Mouse (Mus musculus): ENCODE data around the gene Tm6sf2. TPM values are rescaled to one million over a fixed set of nuclear protein-coding genes. Genes with fewer than 3 reads are reported as not detected.
A peak's percentile ranks its signal among the peaks of the same experiment; 100 is the strongest.
"Not testable (repeated sequence)": the region's sequence is repeated elsewhere in the genome, so short reads cannot be mapped to it uniquely, and the experiment has no call there.

Gene Tm6sf2
- polyA plus RNA-seq (2016; fragmentation: Nextera tagmentation; extraction: Ambion mirVana), result 0.68 and 0.74 TPM in 2 replicates

GRCm38 (mm10) chr8:70072441-70073069 is at the start of gene Tm6sf2:
Tm6sf2 (plus strand) TSS chr8:70072924.
- Histone ChIP-seq H3K27ac (no peak within 1 kb of the TSS), H3K9ac (peak within 1 kb of the TSS; percentile 51)
- 7% methylated on average over 25 of the region's 27 CpGs for WGBS (ENCODE audit: insufficient replicate concordance)

GRCm38 (mm10) chr8:70023596-70023995 is 49.1 kb upstream of the Tm6sf2 start:
- H3K4me1 ChIP-seq, result no peaks in the 10 kb centered on the region
- peaks cover 100% of the 10 kb centered on the region for H3K36me3 ChIP-seq
- ATAC-seq, result peak; percentile 44; the same call in 1 of the 2 replicates
- no peak overlapping the region for H3K4me3 ChIP-seq
- H3K4me2 ChIP-seq, result no peak overlapping the region
- no peak overlapping the region for H3K27ac ChIP-seq
- H3K27me3 ChIP-seq (replicated peaks), result no peaks in the 10 kb centered on the region
- 76% methylated on average over 8 of the region's 8 CpGs for WGBS (ENCODE audit: insufficient replicate concordance)
- no peak overlapping the region for H3K9ac ChIP-seq
- no peaks in the 10 kb centered on the region for H3K9me3 ChIP-seq (replicated peaks)

More at GRCm38 (mm10) chr8:70072441-70073069, at the start of gene Tm6sf2:
- ATAC-seq, result peak; percentile 79
- Histone ChIP-seq H3K4me3 (peak within 1 kb of the TSS; percentile 40), H3K27me3 (replicated peaks) (0 out of 2 replicates have a peak, but pooled peaks cover 9% of the 10 kb centered on the region), H3K9me3 (replicated peaks) (no peaks in the 10 kb centered on the region), H3K36me3 (peaks cover 47% of the 10 kb centered on the region), H3K4me1 (peaks cover 19% of the 10 kb centered on the region), H3K4me2 (peak within 1 kb of the TSS; percentile 74)

- Histone ChIP-seq H3K9ac (no peak overlapping the region), H3K4me2 (no peak overlapping the region), H3K27ac (no peak overlapping the region), H3K9me3 (replicated peaks) (no peaks in the 10 kb centered on the region), H3K36me3 (peaks cover 100% of the 10 kb centered on the region), H3K4me3 (no peak overlapping the region), H3K27me3 (replicated peaks) (no peaks in the 10 kb centered on the region), H3K4me1 (no peaks in the 10 kb centered on the region)
- 89% methylated on average over 2 of the region's 2 CpGs for WGBS (ENCODE audit: insufficient replicate concordance)
- no peak for ATAC-seq
These were observed 46.6 kb upstream of the Tm6sf2 start for GRCm38 (mm10) chr8:70026151-70026550.

DNA sequence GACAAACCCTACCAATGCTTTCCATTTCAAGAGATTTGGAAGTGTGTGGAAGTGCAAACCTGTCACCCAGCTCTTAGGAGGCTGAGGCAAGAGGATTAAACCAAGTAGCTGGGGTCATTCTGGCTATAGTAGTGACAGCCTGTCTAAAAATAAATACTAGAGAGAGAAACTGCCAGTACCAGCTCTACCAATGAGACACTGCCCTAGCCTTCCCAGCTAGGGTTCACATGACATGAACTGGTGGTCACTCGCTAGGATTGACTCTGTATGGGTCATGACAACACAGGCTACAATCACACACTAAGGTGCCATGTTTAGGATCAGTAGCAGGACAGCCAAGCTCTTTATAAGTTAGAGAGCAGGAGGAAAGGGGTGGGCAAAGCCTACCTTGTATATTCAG is 42.5 kb upstream of the Tm6sf2 start:
- Histone ChIP-seq H3K4me2 (no peak overlapping the region), H3K36me3 (peaks cover 92% of the 10 kb centered on the region), H3K9me3 (replicated peaks) (no peaks in the 10 kb centered on the region), H3K4me1 (no peaks in the 10 kb centered on the region), H3K27me3 (replicated peaks) (no peaks in the 10 kb centered on the region), H3K4me3 (no peak overlapping the region), H3K27ac (no peak overlapping the region), H3K9ac (no peak overlapping the region)
- ATAC-seq, result no peak
- 96% methylated on average over 1 of the region's 1 CpGs for WGBS (ENCODE audit: insufficient replicate concordance)

GRCm38 (mm10) chr8:70037994-70038393 is 34.7 kb upstream of the Tm6sf2 start:
- peak; percentile 74 for ATAC-seq
- Histone ChIP-seq H3K36me3 (peaks cover 44% of the 10 kb centered on the region), H3K9ac (peak overlapping the region; percentile 35; the same call in 1 of the 2 replicates), H3K4me3 (no peak overlapping the region), H3K4me2 (peak overlapping the region; percentile 51), H3K27ac (peak overlapping the region; percentile 86), H3K9me3 (replicated peaks) (no peaks in the 10 kb centered on the region), H3K27me3 (replicated peaks) (no peaks in the 10 kb centered on the region), H3K4me1 (peaks cover 61% of the 10 kb centered on the region)
- 77% methylated on average over 1 of the region's 1 CpGs for WGBS (ENCODE audit: insufficient replicate concordance)

DNA sequence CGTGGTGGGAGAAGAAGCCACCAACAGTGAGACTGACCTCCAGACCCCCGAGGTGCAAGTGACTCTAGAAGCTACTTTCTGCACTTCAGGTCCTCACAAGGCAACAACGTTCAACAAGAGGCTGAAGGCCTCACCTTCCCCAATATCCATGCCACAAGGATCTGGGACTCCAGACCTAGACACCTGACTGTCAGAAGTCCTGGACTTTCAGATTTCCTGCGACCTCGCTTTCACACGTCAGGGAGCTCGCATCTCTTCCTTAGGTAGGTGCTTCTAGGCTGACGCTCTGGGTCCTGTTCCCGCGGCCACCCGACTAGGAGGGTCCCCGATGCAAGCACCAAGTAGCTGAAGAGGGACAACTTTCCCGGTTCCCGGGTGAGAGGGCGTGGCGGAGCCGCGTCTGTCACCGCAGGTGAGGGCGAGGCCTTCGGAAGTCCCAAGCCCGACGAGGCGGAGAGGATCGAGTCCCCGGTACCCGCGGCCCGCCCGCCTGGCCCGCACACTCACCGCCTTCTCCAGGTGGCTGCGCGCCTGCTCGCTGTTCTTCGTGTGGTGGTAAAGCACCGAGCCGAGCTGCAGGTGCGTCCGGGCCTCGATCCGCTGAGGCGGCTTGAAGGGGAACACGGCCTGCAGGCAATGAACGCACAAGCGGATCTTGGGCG is 30.7 kb upstream of the Tm6sf2 start:
- Histone ChIP-seq H3K36me3 (peaks cover 16% of the 10 kb centered on the region; the same call in 1 of the 2 replicates), H3K27ac (peak overlapping the region; percentile 86), H3K4me1 (peaks cover 66% of the 10 kb centered on the region)

DNA sequence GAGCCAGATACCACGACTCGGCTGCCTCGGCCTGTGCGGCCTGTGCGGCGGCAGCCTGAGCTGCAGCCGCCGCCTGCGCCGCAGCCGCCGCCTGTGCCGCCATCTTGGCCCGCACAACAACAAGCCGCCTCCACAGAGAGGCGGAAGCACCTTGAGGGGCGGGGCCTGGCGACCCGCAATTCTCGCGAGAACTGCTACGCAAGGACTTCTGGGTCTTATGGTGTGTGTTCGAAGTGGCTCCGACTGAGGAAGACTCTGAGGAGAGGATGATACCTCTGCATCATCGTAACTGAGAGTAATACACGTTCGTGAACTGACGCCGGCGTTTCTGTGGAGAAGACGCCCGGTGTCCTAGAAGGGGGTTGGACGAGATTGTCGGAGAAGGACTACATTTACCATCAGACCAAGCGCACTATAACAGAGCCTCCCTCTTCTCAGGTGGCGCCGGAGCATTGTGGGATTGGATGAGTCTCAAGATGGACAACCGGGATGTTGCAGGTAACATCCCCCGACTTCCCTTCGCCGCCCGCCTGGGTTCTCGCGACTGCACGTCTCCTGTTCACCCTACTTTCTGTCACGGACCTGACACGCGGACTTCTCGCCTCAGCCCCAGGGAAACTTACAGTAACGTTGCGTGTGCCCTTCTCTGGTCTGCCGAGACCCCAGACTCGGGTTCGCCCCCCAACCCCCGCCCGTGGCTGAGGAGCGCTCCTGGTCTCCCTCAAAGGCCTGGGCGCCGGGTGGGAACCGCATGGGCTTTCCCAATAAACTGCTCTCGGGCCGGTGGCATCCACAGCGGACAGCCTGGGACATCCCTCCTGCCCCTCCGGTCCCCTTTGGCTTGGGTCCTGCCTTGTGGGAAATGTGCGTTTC is 29.9 kb upstream of the Tm6sf2 start, which contains the start of the genes Mau2 and Sugp1:
Mau2 (minus strand) TSS at position 152 of the 873 bp plus-strand sequence.
Sugp1 (plus strand) TSS at position 231 of the 873 bp plus-strand sequence.
- 2% methylated on average over 65 of the region's 65 CpGs for WGBS (ENCODE audit: insufficient replicate concordance)

More for the DNA sequence above, 30.7 kb upstream of the Tm6sf2 start:
- peak; percentile 38 for ATAC-seq
- under 1% methylated on average over 47 of the region's 47 CpGs for WGBS (ENCODE audit: insufficient replicate concordance)
- Histone ChIP-seq H3K9ac (peak overlapping the region; percentile 96), H3K27me3 (replicated peaks) (no peaks in the 10 kb centered on the region), H3K4me3 (peak overlapping the region; percentile 98), H3K9me3 (replicated peaks) (no peaks in the 10 kb centered on the region), H3K4me2 (peak overlapping the region; percentile 96)

DNA sequence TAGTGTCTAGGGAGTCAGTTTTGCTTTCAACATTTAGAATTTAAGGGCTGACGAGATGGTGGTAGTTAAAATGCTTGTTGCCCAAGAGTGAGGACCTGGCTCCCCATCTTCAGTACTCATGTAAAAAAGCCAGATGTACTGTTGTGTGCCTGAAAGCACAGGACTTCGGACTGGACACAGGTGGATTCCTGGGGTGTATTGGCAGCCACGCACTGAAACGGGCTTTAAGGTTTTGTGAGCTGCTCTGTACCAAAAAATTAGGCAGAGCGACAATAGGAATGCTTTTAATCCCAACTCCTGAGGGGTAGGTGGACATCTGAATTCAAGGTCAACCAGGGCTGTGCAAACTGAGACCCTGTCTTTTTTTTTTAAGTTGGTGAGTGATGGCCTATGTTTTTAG is 28.7 kb upstream of the Tm6sf2 start:
- Histone ChIP-seq H3K4me1 (peaks cover 46% of the 10 kb centered on the region), H3K9me3 (replicated peaks) (no peaks in the 10 kb centered on the region), H3K4me2 (peak overlapping the region; percentile 96), H3K9ac (peak overlapping the region; percentile 96), H3K27me3 (replicated peaks) (no peaks in the 10 kb centered on the region), H3K27ac (no peak overlapping the region), H3K4me3 (peak overlapping the region; percentile 98), H3K36me3 (peaks cover 22% of the 10 kb centered on the region)
- no peak for ATAC-seq
- WGBS (ENCODE audit: insufficient replicate concordance), result 72% methylated on average over 5 of the region's 5 CpGs

More for the DNA sequence above, 29.9 kb upstream of the Tm6sf2 start, which contains the start of the genes Mau2 and Sugp1:
- peak; percentile 91 for ATAC-seq
- H3K27ac ChIP-seq, result peak within 1 kb of the TSS; percentile 86
- H3K9me3 ChIP-seq (replicated peaks), result no peaks in the 10 kb centered on the region
- H3K27me3 ChIP-seq (replicated peaks), result no peaks in the 10 kb centered on the region
- peaks cover 14% of the 10 kb centered on the region; the same call in 1 of the 2 replicates for H3K36me3 ChIP-seq
- peak within 1 kb of the TSS; percentile 98 for H3K4me3 ChIP-seq
- peak within 1 kb of the TSS; percentile 96 for H3K4me2 ChIP-seq
- peaks cover 58% of the 10 kb centered on the region for H3K4me1 ChIP-seq
- peak within 1 kb of the TSS; percentile 96 for H3K9ac ChIP-seq

DNA sequence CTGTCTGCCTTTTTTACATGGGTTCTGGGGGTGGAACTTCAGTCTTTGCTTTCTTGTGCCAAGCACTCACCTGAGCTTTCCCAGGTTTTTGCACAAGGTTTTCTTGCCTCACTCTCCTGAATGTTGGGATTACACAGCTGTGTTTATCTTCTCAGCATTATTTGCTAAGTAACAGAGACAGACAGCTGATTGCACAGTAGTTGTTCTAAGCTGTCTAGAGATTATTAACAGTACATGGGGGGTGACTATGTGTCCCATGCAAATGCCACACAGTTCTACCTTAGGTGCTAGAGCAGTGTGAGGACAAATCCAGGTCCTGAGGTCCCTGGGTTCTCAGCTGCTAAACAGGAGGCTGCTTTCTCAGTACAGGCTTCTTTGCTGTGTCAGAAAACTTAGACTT is 23.1 kb upstream of the Tm6sf2 start:
- peaks cover 69% of the 10 kb centered on the region for H3K36me3 ChIP-seq
- no peak overlapping the region for H3K4me2 ChIP-seq
- H3K4me3 ChIP-seq, result no peak overlapping the region
- no peak for ATAC-seq
- no peaks in the 10 kb centered on the region for H3K9me3 ChIP-seq (replicated peaks)
- no peaks in the 10 kb centered on the region for H3K27me3 ChIP-seq (replicated peaks)
- peaks cover 2% of the 10 kb centered on the region for H3K4me1 ChIP-seq
- H3K9ac ChIP-seq, result no peak overlapping the region
- H3K27ac ChIP-seq, result no peak overlapping the region

DNA sequence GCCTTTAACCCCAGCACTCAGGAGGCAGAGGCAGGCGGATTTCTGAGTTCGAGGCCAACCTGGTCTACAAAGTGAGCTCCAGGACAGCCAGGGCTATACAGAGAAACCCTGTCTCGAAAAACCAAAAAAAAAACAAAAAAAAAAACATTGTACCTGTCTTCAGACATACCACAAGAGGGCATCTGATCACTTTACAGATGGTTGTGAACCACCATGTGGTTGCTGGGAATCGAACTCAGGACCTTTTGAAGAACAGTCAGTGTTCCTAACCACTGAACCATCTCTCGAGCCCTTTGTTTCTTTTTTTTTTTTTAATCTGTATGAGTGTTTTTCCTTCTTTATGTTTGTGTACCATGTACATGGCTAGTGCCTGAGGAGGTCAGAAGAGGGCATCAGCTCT is 22.3 kb upstream of the Tm6sf2 start:
- H3K4me2 ChIP-seq; H3K27me3 ChIP-seq (replicated peaks); H3K9me3 ChIP-seq (replicated peaks); H3K27ac ChIP-seq; ATAC-seq; H3K4me3 ChIP-seq; H3K9ac ChIP-seq; H3K4me1 ChIP-seq: not testable (repeated sequence)
- H3K36me3 ChIP-seq, result peaks cover 77% of the 10 kb centered on the region
- 81% methylated on average over 5 of the region's 5 CpGs for WGBS (ENCODE audit: insufficient replicate concordance)

DNA sequence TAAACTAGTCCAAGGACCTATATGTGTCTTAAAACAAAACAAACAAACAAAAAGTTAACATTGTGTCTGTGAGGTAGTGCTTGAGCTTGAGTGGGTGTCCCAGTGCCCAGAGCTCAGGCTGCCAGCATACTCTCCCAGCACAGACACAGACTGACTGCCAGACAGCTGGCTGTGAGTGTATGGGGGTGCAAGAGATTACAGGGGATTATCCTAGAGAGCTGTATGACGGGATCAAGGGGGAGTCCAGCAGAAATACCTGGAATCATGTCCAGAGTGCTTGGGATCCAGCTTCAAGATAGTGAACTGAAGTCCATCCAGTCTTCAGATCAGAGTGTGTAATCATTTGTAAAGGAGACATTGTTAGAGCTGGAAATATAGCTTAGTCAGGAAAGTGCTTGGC is 15.0 kb upstream of the Tm6sf2 start:
- Histone ChIP-seq H3K27ac (no peak overlapping the region), H3K4me1 (no peaks in the 10 kb centered on the region), H3K4me2 (no peak overlapping the region), H3K27me3 (replicated peaks) (no peaks in the 10 kb centered on the region), H3K4me3 (no peak overlapping the region), H3K9me3 (replicated peaks) (no peaks in the 10 kb centered on the region), H3K36me3 (peaks cover 97% of the 10 kb centered on the region), H3K9ac (no peak overlapping the region)
- ATAC-seq, result no peak
- 84% methylated on average over 1 of the region's 1 CpGs for WGBS (ENCODE audit: insufficient replicate concordance)

Measured in liver, embryonic 12.5 days (tissue).